Mouse (Mus musculus) liver, embryonic 12.5 days (tissue): ENCODE results near the gene Cdk8. TPM values are rescaled to one million over a fixed set of nuclear protein-coding genes. Genes with fewer than 3 reads are reported as not detected.

ENCODE experiments used
- ATAC-seq: fragments of 200-750 bp; cut with Nextera tagmentation; 2 replicates; pipeline ENCODE4 v1.8.0; 2017; ENCODE audit warnings: moderate number of reproducible peaks, mild to moderate bottlenecking, moderate library complexity
- H3K27ac ChIP-seq: fragments of 300-500 bp; sonication (generic); 2 replicates; pipeline ENCODE4 v1.5.1; 2016; ENCODE audit warnings: mild to moderate bottlenecking
- H3K27me3 ChIP-seq: fragments of 300-500 bp; sonication (generic); replicated peaks from 2 replicates; pipeline ENCODE4 v1.6.1; 2016; ENCODE audit warnings: mild to moderate bottlenecking, moderate library complexity
- H3K36me3 ChIP-seq: fragments of 300-500 bp; sonication (generic); 2 replicates; pipeline ENCODE4 v1.6.1; 2016; ENCODE audit warnings: mild to moderate bottlenecking, moderate library complexity
- H3K4me1 ChIP-seq: fragments of 300-500 bp; sonication (generic); 2 replicates; pipeline ENCODE4 v1.6.1; 2016
- H3K4me2 ChIP-seq: fragments of 300-500 bp; sonication (generic); 2 replicates; pipeline ENCODE4 v1.6.1; 2016; ENCODE audit warnings: mild to moderate bottlenecking, moderate library complexity
- H3K4me3 ChIP-seq: fragments of 300-500 bp; sonication (generic); 2 replicates; pipeline ENCODE4 v1.5.1; 2016; ENCODE audit warnings: mild to moderate bottlenecking, moderate library complexity
- H3K9ac ChIP-seq: fragments of 300-500 bp; sonication (generic); 2 replicates; pipeline ENCODE4 v1.6.1; 2016; ENCODE audit warnings: mild to moderate bottlenecking, moderate library complexity
- H3K9me3 ChIP-seq: fragments of 300-500 bp; sonication (generic); replicated peaks from 2 replicates; pipeline ENCODE4 v1.6.1; 2016; ENCODE audit warnings: mild to moderate bottlenecking, moderate library complexity
- WGBS: fragments of 180-500 bp; shearing (Covaris S2); methylation state at CpG from one replicate; pipeline ENCODE4 v1.1.7; 2016; ENCODE audit not compliant: insufficient replicate concordance; 5-methylcytosine and 5-hydroxymethylcytosine counted together
- polyA plus RNA-seq: library from polyadenylated mRNA; unstranded; fragments of >200 nt; fragmentation: Nextera tagmentation; extraction: Ambion mirVana; gene quantifications from 2 replicates; pipeline ENCODE4 v1.2.1, GENCODE M21; 2016

Cdk8 gene
- polyA plus RNA-seq, 1 experiment from 2014 or later: 30.7 TPM

DNA sequence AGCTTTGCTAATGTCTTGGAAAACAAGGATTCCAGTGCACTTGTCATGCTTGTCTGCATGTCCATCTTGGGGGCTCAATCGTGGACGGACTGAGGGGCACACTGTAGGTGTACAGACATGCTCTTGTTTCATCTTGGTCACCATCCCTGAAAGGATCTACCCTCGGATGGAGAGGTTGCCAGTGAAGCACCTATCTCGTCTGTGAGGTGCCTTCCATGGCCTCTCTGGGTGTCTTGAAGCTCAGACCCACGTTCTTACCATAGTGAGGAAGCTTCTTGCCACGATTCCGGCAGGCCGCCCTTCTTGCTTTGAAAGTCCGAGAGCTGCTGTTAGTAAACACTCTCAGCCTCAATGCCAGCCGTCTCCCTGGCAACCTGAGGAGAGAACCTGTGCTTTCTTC is 56.4 kb downstream of the Cdk8 start:
- Histone ChIP-seq H3K9me3 (no peaks in the 10 kb centered on the region), H3K27me3 (no peaks in the 10 kb centered on the region), H3K27ac (no peak overlapping the region), H3K4me3 (no peak overlapping the region), H3K9ac (no peak overlapping the region), H3K36me3 (peaks cover 83% of the 10 kb centered on the region), H3K4me1 (no peaks in the 10 kb centered on the region; the same call in 1 of the 2 replicates), H3K4me2 (no peak overlapping the region)
- WGBS: 84% methylated on average over 10 of the region's 10 CpGs
- no peak for ATAC-seq

DNA sequence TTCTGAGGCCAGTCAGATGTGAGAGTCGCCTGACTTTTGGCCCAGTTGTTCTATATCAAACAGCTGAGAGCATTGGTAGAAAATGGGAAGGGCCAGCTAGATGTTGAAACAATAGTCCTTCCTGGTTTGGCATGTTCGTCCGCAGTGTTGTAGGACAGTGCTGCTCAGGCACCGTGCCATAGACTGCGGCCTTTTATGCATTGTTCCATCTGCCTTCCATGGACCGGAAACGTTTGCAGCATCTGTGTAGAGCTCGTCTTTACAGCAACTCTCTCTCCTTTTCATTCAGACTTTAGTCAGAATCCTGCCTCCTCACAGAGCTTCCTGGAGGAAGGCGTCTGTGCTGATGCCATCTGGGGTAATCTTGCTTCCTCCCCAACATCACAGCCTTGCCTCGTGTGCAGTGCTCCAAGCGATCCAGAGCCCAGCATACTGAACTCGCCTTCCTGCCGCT is 57.0 kb downstream of the Cdk8 start:
- Histone ChIP-seq H3K36me3 (peaks cover 81% of the 10 kb centered on the region), H3K9ac (no peak overlapping the region), H3K27me3 (no peaks in the 10 kb centered on the region), H3K4me1 (peaks cover 1% of the 10 kb centered on the region; the same call in 1 of the 2 replicates), H3K4me3 (no peak overlapping the region), H3K9me3 (no peaks in the 10 kb centered on the region), H3K27ac (no peak overlapping the region), H3K4me2 (no peak overlapping the region)
- no peak for ATAC-seq
- WGBS: 85% methylated on average over 13 of the region's 13 CpGs

DNA sequence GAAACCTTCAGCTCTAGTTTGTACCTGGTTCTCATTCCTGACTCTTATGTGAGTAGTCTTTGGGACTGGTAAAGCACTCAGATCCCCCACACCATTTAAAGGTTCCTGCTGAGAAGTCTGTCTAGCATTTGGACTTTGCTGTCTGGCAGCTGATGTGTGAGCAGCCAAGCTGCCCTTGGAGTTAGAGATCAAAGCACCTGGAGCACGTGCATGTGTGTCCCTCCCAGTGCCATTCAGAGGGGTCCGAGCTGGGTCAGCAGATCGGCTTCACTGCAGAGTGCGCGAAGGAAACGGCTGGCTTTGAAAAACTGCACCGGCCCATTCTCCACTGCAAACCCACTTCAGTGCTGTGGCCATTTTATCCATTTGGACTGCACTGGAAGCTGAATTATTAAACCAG is 58.9 kb downstream of the Cdk8 start:
- Histone ChIP-seq H3K4me2 (no peak overlapping the region), H3K4me1 (peaks cover 7% of the 10 kb centered on the region; the same call in 1 of the 2 replicates), H3K9ac (no peak overlapping the region), H3K27ac (peak overlapping the region; percentile 27; the same call in 1 of the 2 replicates), H3K27me3 (no peaks in the 10 kb centered on the region), H3K9me3 (no peaks in the 10 kb centered on the region), H3K36me3 (peaks cover 79% of the 10 kb centered on the region), H3K4me3 (no peak overlapping the region)
- ATAC-seq: no peak
- 91% methylated on average over 7 of the region's 7 CpGs for WGBS

DNA sequence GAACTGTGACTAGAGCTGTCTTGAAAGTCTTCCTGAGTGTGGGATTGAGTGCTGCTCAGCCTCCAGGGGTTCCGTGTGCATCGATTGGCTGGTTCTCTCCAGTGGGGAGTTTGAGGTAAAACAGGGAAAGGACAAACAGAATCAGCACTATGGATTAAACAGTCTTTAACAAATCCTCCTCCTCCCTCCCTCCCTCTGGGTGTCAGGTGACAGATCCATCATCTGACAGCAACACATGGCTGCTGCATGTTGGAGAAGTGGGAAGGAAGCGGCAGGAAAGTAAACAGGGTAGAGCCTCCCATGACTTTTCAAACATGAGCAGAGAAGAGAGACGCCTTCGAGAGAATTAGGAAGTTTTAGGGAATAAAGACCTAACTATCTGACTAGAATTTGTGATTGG is 59.4 kb downstream of the Cdk8 start:
- Histone ChIP-seq H3K9me3 (no peaks in the 10 kb centered on the region), H3K27ac (peak overlapping the region; percentile 27; the same call in 1 of the 2 replicates), H3K4me3 (no peak overlapping the region), H3K27me3 (no peaks in the 10 kb centered on the region), H3K4me2 (no peak overlapping the region), H3K36me3 (peaks cover 79% of the 10 kb centered on the region), H3K4me1 (peaks cover 7% of the 10 kb centered on the region; the same call in 1 of the 2 replicates), H3K9ac (no peak overlapping the region)
- no peak for ATAC-seq
- 77% methylated on average over 5 of the region's 5 CpGs for WGBS

DNA sequence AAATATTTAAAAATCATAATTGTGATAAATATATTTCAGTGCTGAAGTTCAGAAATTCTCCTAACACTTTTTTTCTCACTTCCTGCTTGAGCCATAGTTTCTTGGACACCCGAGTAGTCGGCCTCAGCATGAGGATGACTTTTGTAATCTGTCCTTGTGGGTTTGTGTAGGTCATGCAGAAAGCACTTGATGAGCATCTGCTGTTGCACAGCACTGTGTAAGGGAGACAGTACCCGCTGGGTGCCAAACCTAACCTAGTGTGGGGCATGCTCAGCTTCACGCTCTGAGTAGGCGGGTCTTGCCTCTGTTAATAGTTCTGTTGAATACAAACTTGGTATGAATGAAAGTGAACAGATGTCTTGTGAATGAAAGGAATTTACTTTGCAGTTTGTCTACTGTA is 60.5 kb downstream of the Cdk8 start:
- Histone ChIP-seq H3K9ac (no peak overlapping the region), H3K27ac (no peak overlapping the region), H3K4me1 (peaks cover 7% of the 10 kb centered on the region; the same call in 1 of the 2 replicates), H3K4me3 (no peak overlapping the region), H3K4me2 (no peak overlapping the region), H3K36me3 (peaks cover 81% of the 10 kb centered on the region), H3K27me3 (no peaks in the 10 kb centered on the region), H3K9me3 (no peaks in the 10 kb centered on the region)
- no peak for ATAC-seq
- WGBS: 81% methylated on average over 5 of the region's 5 CpGs

DNA sequence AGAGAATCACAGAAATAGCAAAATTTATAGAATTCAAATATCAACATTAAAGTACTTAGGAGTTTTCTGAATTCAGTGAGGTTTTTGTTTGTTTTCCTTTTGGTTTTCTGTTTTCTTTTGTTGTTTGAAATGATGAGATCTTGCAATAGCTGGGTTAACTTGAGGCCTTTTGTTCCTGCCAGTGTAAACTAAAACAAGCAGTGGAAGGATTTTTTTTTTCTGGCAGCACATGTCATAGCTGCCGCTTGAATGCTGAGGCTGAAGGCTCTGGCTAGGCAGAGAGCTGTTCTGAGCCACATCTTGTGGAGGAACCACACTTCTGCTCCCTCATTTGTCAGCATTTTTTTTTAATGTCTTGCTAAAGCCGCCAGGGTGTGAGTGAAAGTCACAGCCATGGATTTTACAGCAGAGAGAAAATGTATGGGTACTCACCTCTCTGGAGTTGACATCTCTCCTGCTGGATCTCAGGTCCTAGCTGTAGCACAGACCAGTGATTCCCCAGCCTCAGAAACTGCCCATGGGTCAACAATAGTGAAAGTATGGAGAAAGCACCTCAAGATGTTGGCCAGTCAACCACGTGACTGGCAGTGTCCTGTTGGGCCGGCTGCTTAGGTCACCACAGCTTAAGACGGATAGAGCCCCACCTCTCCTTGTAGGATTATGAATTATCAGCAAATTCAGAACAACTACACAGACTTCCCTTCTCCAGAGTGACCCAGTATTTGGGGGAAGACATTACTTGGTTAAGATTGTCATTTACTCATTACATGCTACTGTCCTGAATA is 62.1 kb downstream of the Cdk8 start:
- peaks cover 81% of the 10 kb centered on the region for H3K36me3 ChIP-seq
- no peak overlapping the region for H3K4me3 ChIP-seq
- WGBS: 77% methylated on average over 5 of the region's 5 CpGs
- H3K27me3 ChIP-seq: no peaks in the 10 kb centered on the region
- H3K27ac ChIP-seq: peak overlapping the region; percentile 40
- H3K4me2 ChIP-seq: no peak overlapping the region
- ATAC-seq: no peak
- H3K9ac ChIP-seq: no peak overlapping the region
- H3K9me3 ChIP-seq: no peaks in the 10 kb centered on the region
- H3K4me1 ChIP-seq: peaks cover 7% of the 10 kb centered on the region; the same call in 1 of the 2 replicates

DNA sequence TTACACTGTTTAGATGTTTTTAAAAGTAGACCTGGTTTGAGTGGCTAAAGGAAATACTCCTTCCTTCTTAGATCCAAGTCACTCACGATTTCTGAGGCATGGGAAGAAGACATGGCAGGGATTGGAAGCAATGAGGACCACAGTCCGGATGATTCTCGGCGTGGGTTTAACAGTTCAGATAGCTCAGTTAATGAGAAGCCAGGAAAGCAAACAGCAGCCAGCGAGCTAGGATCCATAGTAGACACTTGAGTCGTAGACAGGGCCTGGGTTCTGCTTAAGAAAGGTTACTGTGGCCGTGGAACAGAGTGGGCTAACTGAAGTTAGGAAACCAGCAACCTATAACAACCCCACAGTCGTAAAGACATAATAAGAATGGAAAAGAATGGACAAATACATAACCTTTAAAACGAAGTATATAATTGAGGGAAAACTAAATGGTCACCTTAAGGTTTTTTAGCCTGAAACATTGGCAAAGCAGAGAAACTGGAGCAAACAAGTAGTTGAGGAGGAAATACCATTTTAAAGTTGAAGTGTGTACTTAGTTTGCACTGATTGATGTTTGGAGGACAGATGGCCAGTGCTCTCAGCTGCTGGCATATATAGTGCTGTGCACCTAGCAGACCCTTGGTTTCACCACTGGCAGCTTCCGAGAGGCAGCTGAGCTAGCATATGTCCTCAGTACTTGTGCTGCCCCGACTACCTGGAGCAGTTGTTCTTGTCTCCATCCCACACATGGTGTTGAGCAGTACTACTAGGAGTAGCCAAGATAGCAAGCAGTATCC is 63.1 kb downstream of the Cdk8 start:
- no peaks in the 10 kb centered on the region for H3K9me3 ChIP-seq
- no peak overlapping the region for H3K4me2 ChIP-seq
- peaks cover 7% of the 10 kb centered on the region; the same call in 1 of the 2 replicates for H3K4me1 ChIP-seq
- ATAC-seq: peak; percentile 30; the same call in 1 of the 2 replicates
- H3K36me3 ChIP-seq: peaks cover 86% of the 10 kb centered on the region
- WGBS: 80% methylated on average over 11 of the region's 11 CpGs
- no peak overlapping the region for H3K9ac ChIP-seq
- peak overlapping the region; percentile 31; the same call in 1 of the 2 replicates for H3K27ac ChIP-seq
- H3K4me3 ChIP-seq: no peak overlapping the region
- no peaks in the 10 kb centered on the region for H3K27me3 ChIP-seq

DNA sequence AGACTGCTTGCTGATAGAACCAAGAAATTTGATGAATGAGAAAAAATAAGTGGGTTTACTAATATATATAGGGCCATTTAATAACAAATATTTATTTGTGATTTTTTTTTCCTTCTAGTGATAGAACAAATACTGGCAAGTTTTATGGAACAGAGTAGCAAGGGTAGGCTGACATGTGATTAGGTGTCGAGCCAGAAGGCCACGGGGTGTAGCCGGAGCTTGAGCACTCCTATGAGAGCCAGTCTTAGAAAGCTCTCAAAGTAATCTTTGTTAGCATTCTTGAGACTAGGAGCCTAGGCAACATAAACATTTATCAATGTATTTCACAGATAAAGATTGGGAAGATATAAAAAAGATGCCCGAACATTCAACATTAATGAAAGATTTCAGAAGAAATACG is 63.8 kb downstream of the Cdk8 start:
- peaks cover 86% of the 10 kb centered on the region for H3K36me3 ChIP-seq
- no peak overlapping the region for H3K4me2 ChIP-seq
- H3K9ac ChIP-seq: no peak overlapping the region
- H3K4me1 ChIP-seq: peaks cover 7% of the 10 kb centered on the region; the same call in 1 of the 2 replicates
- H3K27me3 ChIP-seq: no peaks in the 10 kb centered on the region
- H3K27ac ChIP-seq: no peak overlapping the region
- H3K9me3 ChIP-seq: no peaks in the 10 kb centered on the region
- WGBS: 91% methylated on average over 5 of the region's 5 CpGs
- no peak for ATAC-seq
- no peak overlapping the region for H3K4me3 ChIP-seq

DNA sequence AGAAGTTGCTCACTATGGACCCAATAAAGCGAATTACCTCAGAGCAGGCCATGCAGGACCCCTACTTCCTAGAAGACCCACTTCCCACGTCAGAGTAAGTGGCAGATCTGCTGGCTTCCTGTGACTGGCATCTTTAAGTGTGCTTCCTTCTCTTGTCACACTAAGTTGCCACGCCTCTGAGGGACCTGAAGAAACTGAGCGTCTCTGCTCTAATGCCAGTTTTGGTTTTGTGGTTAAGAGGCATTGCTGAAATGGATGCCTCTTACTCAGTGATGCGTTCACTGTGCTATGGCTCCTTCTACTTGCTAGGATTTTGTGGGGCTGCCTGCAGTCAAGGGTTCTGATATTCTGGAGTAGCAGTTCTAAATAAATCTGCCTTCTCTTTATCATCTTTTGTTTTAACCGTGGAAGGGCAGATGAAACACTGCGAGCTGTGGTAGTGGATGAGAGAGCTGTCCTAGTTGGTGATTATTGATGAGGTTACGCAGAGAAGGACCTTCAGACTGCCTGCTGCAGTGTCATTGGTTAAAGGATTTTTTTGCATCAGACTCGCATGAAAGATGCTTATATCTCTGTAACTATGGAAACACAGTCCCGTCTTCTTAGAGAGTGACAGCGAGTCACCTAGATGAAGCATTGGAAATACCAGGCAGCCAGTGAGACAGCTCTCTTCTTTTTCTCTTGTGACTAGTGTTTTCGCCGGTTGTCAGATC is 67.9 kb downstream of the Cdk8 start:
- Histone ChIP-seq H3K9ac (no peak overlapping the region), H3K9me3 (no peaks in the 10 kb centered on the region), H3K27ac (no peak overlapping the region), H3K36me3 (peaks cover 93% of the 10 kb centered on the region), H3K4me2 (no peak overlapping the region), H3K4me3 (no peak overlapping the region), H3K27me3 (no peaks in the 10 kb centered on the region), H3K4me1 (peaks cover 11% of the 10 kb centered on the region)
- 83% methylated on average over 13 of the region's 13 CpGs for WGBS
- no peak for ATAC-seq

DNA sequence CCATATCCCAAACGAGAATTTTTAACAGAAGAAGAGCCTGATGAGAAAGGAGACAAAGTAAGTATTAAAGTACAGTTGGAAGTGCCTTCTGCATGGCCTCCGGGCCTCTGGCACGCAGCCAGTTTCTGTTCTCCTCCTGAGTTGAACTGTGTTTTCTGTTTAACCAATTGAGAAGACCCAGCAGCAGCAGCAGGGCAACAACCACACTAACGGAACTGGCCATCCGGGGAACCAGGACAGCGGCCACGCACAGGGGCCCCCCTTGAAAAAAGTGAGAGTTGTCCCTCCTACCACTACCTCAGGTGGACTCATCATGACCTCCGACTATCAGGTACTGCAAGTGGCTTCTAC is 68.5 kb downstream of the Cdk8 start:
- ATAC-seq: no peak
- Histone ChIP-seq H3K4me2 (no peak overlapping the region), H3K27ac (no peak overlapping the region; the same call in 1 of the 2 replicates), H3K36me3 (peaks cover 93% of the 10 kb centered on the region), H3K9me3 (no peaks in the 10 kb centered on the region), H3K27me3 (no peaks in the 10 kb centered on the region), H3K4me1 (peaks cover 12% of the 10 kb centered on the region), H3K4me3 (no peak overlapping the region), H3K9ac (no peak overlapping the region)
- 88% methylated on average over 8 of the region's 8 CpGs for WGBS

DNA sequence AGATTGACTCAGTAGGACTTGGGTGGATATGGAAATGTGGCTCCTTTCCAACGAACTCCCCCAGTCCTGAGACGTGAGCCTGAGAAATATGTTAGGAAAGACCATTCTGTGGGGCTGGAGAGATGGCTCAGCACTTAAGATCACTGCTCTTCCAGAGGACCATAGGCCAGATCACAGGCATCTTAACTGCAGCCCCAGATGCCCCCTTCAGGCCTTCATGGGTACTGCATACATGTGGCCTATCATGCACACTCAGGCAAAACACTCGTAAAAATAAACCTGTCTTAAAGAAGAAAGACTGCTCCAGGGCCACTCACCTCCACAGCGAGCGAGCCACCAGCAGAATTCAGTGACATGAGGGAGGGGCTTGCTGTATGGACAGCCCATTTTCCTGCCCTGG is 72.4 kb downstream of the Cdk8 start:
- H3K27me3 ChIP-seq: no peaks in the 10 kb centered on the region
- H3K4me3 ChIP-seq: no peak overlapping the region
- H3K9me3 ChIP-seq: peaks cover 7% of the 10 kb centered on the region
- no peak overlapping the region for H3K4me2 ChIP-seq
- H3K36me3 ChIP-seq: peaks cover 81% of the 10 kb centered on the region
- H3K9ac ChIP-seq: no peak overlapping the region
- H3K27ac ChIP-seq: no peak overlapping the region
- ATAC-seq: peak; percentile 31; the same call in 1 of the 2 replicates
- peaks cover 43% of the 10 kb centered on the region for H3K4me1 ChIP-seq
- 75% methylated on average over 5 of the region's 5 CpGs for WGBS
